Comparison of ENCODE assay signal across 15 mouse cellular contexts in genomic region chr10:86225480-86225879, GRCm38 (mm10).
"Had no signal": no experiment of that assay in that cellular context is flagged by ENCODE, and none has a peak within 500 bp of the region (broad histone marks: within the 10 kb centered on the region; RNA-seq: fewer than 3 reads in every experiment).

No protein-coding gene starts in this region.

- H3K4me2 ChIP-seq: neural tube, embryonic 15.5 days; stomach, embryonic 15.5 days had no signal

- H3K4me3 ChIP-seq: neural tube, embryonic 15.5 days; stomach, embryonic 15.5 days had no signal

- H3K4me1 ChIP-seq: neural tube, embryonic 15.5 days; stomach, embryonic 15.5 days had no signal

- H3K9ac ChIP-seq: neural tube, embryonic 15.5 days; stomach, embryonic 15.5 days had no signal

- H3K9me3 ChIP-seq: neural tube, embryonic 15.5 days; stomach, embryonic 15.5 days had no signal

- H3K27ac ChIP-seq: neural tube, embryonic 15.5 days; stomach, embryonic 15.5 days; stomach, postnatal 0 days had no signal

- H3K36me3 ChIP-seq: neural tube, embryonic 15.5 days; stomach, embryonic 15.5 days had no signal

- DNase-seq: retina, postnatal 1 day; right cerebral cortex, adult 18-20 months; right cerebral cortex, postnatal 14 days; right cerebral cortex, postnatal 25 days; right cerebral cortex, postnatal 4 days; spleen, adult 18-20 months; thymus, adult 18-20 months; thymus, adult 2 months; thymus, postnatal 14 days; thymus, postnatal 25 days; thymus, postnatal 36 days; thymus, postnatal 4 days had no signal

- H3K27me3 ChIP-seq: neural tube, embryonic 15.5 days; stomach, embryonic 15.5 days had no signal
